Mouse (Mus musculus) embryonic fibroblast, embryonic 13.5 days (primary cell): ENCODE results near the gene Sfxn2.

Source experiments
- CTCF ChIP-seq: IDR thresholded peaks from 2 replicates; pipeline ENCODE4 v1.5.1; 2011; ENCODE audit warnings: mild to moderate bottlenecking, control low read depth, low read length, moderate library complexity, borderline replicate concordance; ENCODE audit not compliant: insufficient read depth
- POLR2A ChIP-seq: IDR thresholded peaks from 2 replicates; pipeline ENCODE4 v1.6.1; 2011; ENCODE audit warnings: low read depth, mild to moderate bottlenecking, control low read depth, low read length, moderate library complexity

GRCm38 (mm10) chr19:46530449-46530990, 42.6 kb upstream of the Sfxn2 start:
- TF ChIP-seq POLR2A (no peak), CTCF (no peak)
